Comparison of ENCODE assay signal across 15 mouse cellular contexts in the genomic region with DNA sequence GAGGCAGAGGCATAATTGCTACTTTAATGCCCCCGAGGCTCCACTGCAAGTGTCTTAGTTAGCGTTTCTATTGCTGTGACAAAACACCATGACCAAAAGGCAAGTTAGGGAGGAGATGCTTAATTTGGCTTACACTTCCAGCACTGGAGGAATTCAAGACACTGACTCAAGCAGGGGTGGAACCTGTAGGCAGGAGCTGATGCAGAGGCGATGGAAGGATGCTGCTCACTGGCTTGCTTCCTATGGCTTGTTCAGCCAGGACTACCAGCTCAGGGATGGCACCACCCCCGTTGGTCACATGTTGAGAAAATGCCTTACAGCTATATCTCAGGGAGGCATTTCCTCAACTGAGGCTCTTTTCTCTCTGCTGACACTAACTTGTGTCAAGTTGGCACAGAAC. TPM values are rescaled to one million over a fixed set of nuclear protein-coding genes. Genes with fewer than 3 reads are reported as not detected.
DNase-seq lines count a peak whose midpoint lies in the region; ATAC-seq and TF ChIP-seq lines count a peak whose summit lies in the region.
"Had no signal": no experiment of that assay in that cellular context is flagged by ENCODE, and none has a peak within 500 bp of the region (broad histone marks: within the 10 kb centered on the region; RNA-seq: fewer than 3 reads in every experiment).

No protein-coding gene starts in this region.

- intact Hi-C loops in left cerebral cortex, postnatal 25 days (cut with DNase I), result loop anchor here (5.0 kb wide), 1 partner anchor 35 kb away; no protein-coding TSS in a partner anchor
- intact Hi-C loops in left cerebral cortex, postnatal 10 days (cut with DNase I), result loop anchor here (5.0 kb wide), 1 partner anchor 125 kb away; no protein-coding TSS in a partner anchor

- DNase-seq in left cerebral cortex, postnatal 25 days (ENCODE audit: low spot score in 2 of 2), result peak; percentile 21 to 90
- no peak for DNase-seq in left cerebral cortex, postnatal 10 days (ENCODE audit: extremely low spot score in 1 of 2, low spot score in 2 of 2)
- peak; percentile 83 for DNase-seq in brain, adult 2 months (ENCODE audit: low read depth, low spot score)
- DNase-seq in hindbrain, postnatal 0 days (ENCODE audit: low spot score), result peak; percentile 27
- peak; percentile 39 for DNase-seq in right cerebral cortex, postnatal 25 days
- no peak for DNase-seq in heart, adult 11 months
- DNase-seq in c-Kit-positive CD71-positive TER-119-positive erythroid progenitor cells, embryonic 14.5 days (ENCODE audit: low spot score), result no peak
- DNase-seq: cerebellum, adult 9-11 months; kidney, adult 11 months; layer of hippocampus, adult 9-11 months; lung, postnatal 4 days; thymus, adult 18-20 months had no signal

- no peaks in the 10 kb centered on the region for H3K27me3 ChIP-seq in hindbrain, postnatal 0 days (ENCODE audit: insufficient read depth, low read length)
- H3K27me3 ChIP-seq: heart, embryonic 15.5 days; neural tube, embryonic 12.5 days had no signal

- no peak overlapping the region for H3K4me3 ChIP-seq in hindbrain, postnatal 0 days (ENCODE audit: low read length)
- H3K4me3 ChIP-seq: heart, embryonic 15.5 days; neural tube, embryonic 12.5 days had no signal

- 47% methylated on average over 4 of the region's 4 CpGs for WGBS in hindbrain, postnatal 0 days

- H3K9ac ChIP-seq in hindbrain, postnatal 0 days (replicated peaks; ENCODE audit: low read length), result no peak overlapping the region
- H3K9ac ChIP-seq: heart, embryonic 15.5 days had no signal

- H3K36me3 ChIP-seq in hindbrain, postnatal 0 days (ENCODE audit: insufficient read depth, low read length), result no peaks in the 10 kb centered on the region
- H3K36me3 ChIP-seq: heart, embryonic 15.5 days; neural tube, embryonic 12.5 days had no signal

- TF ChIP-seq CTCF in hindbrain, postnatal 0 days (IDR thresholded peaks at IDR 0.05; ENCODE audit: low read depth), result no peak

- 0 out of 2 replicates have a peak, but pooled peaks cover 6% of the 10 kb centered on the region for H3K4me1 ChIP-seq in hindbrain, postnatal 0 days (ENCODE audit: insufficient read depth, low read length)

- H3K27ac ChIP-seq in hindbrain, postnatal 0 days, result peak overlapping the region; percentile 71
- H3K27ac ChIP-seq: heart, embryonic 15.5 days had no signal

- H3K9me3 ChIP-seq in hindbrain, postnatal 0 days (ENCODE audit: low read length), result no peaks in the 10 kb centered on the region
- H3K9me3 ChIP-seq: heart, embryonic 15.5 days; neural tube, embryonic 12.5 days had no signal

- H3K4me2 ChIP-seq in hindbrain, postnatal 0 days (ENCODE audit: low read depth, low read length), result no peak overlapping the region
- H3K4me2 ChIP-seq: heart, embryonic 15.5 days; liver, embryonic 11.5 days had no signal

- ATAC-seq in hindbrain, postnatal 0 days, result peak; percentile 43; the same call in 1 of the 2 replicates

RNA-seq across cellular contexts. Expression of a gene that starts 8.6 kb away (rescaled TPM):
- total RNA-seq in left cerebral cortex, postnatal 25 days (2021), result 100 to 1,000 TPM; 103 to 113 TPM
- 100 to 1,000 TPM in 1 of 2 experiments, 10 to 100 TPM in 1; 98.2 to 107 TPM for total RNA-seq in left cerebral cortex, postnatal 10 days (2021)
- total RNA-seq in hindbrain, postnatal 0 days (2014; rRNA removed), result 96.6 and 116 TPM in 2 replicates
- 151 and 152 TPM in 2 replicates for polyA plus RNA-seq in hindbrain, postnatal 0 days (2015; fragmentation: Nextera tagmentation; extraction: Ambion mirVana)

RNA-seq across cellular contexts. Expression of a gene that starts 37.8 kb away (rescaled TPM):
- total RNA-seq in left cerebral cortex, postnatal 25 days (2021), result 100 to 1,000 TPM; 139 to 145 TPM
- total RNA-seq in left cerebral cortex, postnatal 10 days (2021), result 100 to 1,000 TPM; 127 to 132 TPM
- 60.2 and 62.8 TPM in 2 replicates for total RNA-seq in hindbrain, postnatal 0 days (2014; rRNA removed)
- 4.0 and 4.9 TPM in 2 replicates for polyA plus RNA-seq in hindbrain, postnatal 0 days (2015; fragmentation: Nextera tagmentation; extraction: Ambion mirVana)

Comparison
In these comparisons a context has a peak if more than half of its experiments do, and no peak if none do; other contexts are left out.
1. DNase-seq: peak in left cerebral cortex, postnatal 25 days (2 of 2), brain, adult 2 months (single experiment), hindbrain, postnatal 0 days (single experiment) and right cerebral cortex, postnatal 25 days (single experiment); none in left cerebral cortex, postnatal 10 days (0 of 2), heart, adult 11 months (single experiment) and c-Kit-positive CD71-positive TER-119-positive erythroid progenitor cells, embryonic 14.5 days (single experiment).